Mouse (Mus musculus) cerebellum, adult 2 months (tissue): ENCODE measurements around the gene Mid1.
"Not testable (repeated sequence)": the region's sequence is repeated elsewhere in the genome, so short reads cannot be mapped to it uniquely, and the experiment has no call there.

Source experiments
- CTCF ChIP-seq: fragments of 200-500 bp; IDR thresholded peaks from 2 replicates; pipeline ENCODE4 v1.5.1; 2011; ENCODE audit warnings: low read depth, mild to moderate bottlenecking, control low read depth, low read length, moderate library complexity, borderline replicate concordance; ENCODE audit not compliant: insufficient read depth
- POLR2A ChIP-seq: fragments of 200-500 bp; IDR thresholded peaks from 2 replicates; pipeline ENCODE4 v1.6.1; 2011; ENCODE audit warnings: low read length, control low read depth, borderline replicate concordance; ENCODE audit not compliant: insufficient read depth

GRCm38 (mm10) chrX:170009016-170009750 lies 324.2 kb downstream of the Mid1 start, which contains the start of gene Gm21887:
- not testable (repeated sequence) for TF ChIP-seq CTCF, POLR2A
